Mouse (Mus musculus): ENCODE data around the gene Ryr3. TPM values are rescaled to one million over a fixed set of nuclear protein-coding genes. Genes with fewer than 3 reads are reported as not detected.

Ryr3 gene
- polyA plus RNA-seq, 1 experiment from 2014 or later = 0.25 TPM

DNA sequence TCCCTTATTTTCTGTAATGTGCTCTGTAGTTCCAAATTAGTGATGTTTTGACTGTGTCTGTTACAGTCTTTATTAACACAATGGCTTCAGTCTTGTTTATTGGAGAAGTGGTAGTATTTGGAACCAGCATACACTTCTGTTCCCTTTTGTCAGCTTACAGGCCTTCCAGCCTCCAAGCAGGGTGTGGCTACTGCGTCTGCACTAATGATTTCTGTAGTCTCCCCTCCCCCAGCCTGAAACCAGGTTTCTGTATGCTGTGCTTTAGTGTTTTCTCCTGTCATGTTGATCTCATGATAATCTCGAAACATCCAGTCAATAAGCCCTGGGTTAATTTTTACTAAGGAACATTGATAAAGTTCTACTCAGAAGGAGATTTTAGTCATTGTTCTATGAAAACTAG lies 623.6 kb downstream of the Ryr3 start:
- Histone ChIP-seq H3K27me3 (replicated peaks; ENCODE audit: low read depth, poor library complexity, severe bottlenecking) (no peaks in the 10 kb centered on the region), H3K4me1 (no peaks in the 10 kb centered on the region), H3K4me3 (no peak overlapping the region), H3K27ac (replicated peaks) (no peak overlapping the region), H3K36me3 (replicated peaks) (no peaks in the 10 kb centered on the region), H3K9me3 (no peaks in the 10 kb centered on the region)
- no peak for DNase-seq (ENCODE audit: low spot score)
- WGBS = 73% methylated on average over 2 of the region's 2 CpGs

GRCm38 (mm10) chr2:112591451-112591871 lies 625.4 kb downstream of the Ryr3 start:
- Histone ChIP-seq H3K9me3 (no peaks in the 10 kb centered on the region), H3K27ac (replicated peaks) (no peak overlapping the region), H3K36me3 (replicated peaks) (no peaks in the 10 kb centered on the region), H3K4me1 (no peaks in the 10 kb centered on the region), H3K4me3 (no peak overlapping the region), H3K27me3 (replicated peaks; ENCODE audit: low read depth, poor library complexity, severe bottlenecking) (no peaks in the 10 kb centered on the region)
- no peak for DNase-seq (ENCODE audit: low spot score)
- WGBS = 65% methylated on average over 6 of the region's 6 CpGs

GRCm38 (mm10) chr2:112590985-112591384 lies 625.9 kb downstream of the Ryr3 start:
- no peak for DNase-seq (ENCODE audit: low spot score)
- no peaks in the 10 kb centered on the region for H3K36me3 ChIP-seq (replicated peaks)
- H3K4me3 ChIP-seq = no peak overlapping the region
- H3K9me3 ChIP-seq = no peaks in the 10 kb centered on the region
- WGBS = 88% methylated on average over 7 of the region's 7 CpGs
- no peaks in the 10 kb centered on the region for H3K4me1 ChIP-seq
- no peak overlapping the region for H3K27ac ChIP-seq (replicated peaks)
- no peaks in the 10 kb centered on the region for H3K27me3 ChIP-seq (replicated peaks; ENCODE audit: low read depth, poor library complexity, severe bottlenecking)

Small RNAs within 50 kb of the gene (microRNA-seq; reads per million reads assigned to microRNA genes)
- not detected for gene Gm44374

Other genes starting within 250 kb of the Ryr3 start
- 0.16 TPM in 1 of 2 replicates, not detected in the other for gene Tmco5b, start 68.6 kb upstream of the Ryr3 start, polyA plus RNA-seq (2016; fragmentation: Nextera tagmentation; extraction: Ambion mirVana)
- gene Fmn1, start 110.6 kb upstream of the Ryr3 start, polyA plus RNA-seq (2016; fragmentation: Nextera tagmentation; extraction: Ambion mirVana) = 2.1 and 2.2 TPM in 2 replicates